Mouse (Mus musculus) hindbrain, embryonic 14.5 days (tissue): ENCODE results near the gene Ppp1r16b. TPM values are rescaled to one million over a fixed set of nuclear protein-coding genes. Genes with fewer than 3 reads are reported as not detected.

ENCODE experiments used
- ATAC-seq: fragments of 200-750 bp; cut with Nextera tagmentation; 2 replicates; pipeline ENCODE4 v1.8.0; 2017; ENCODE audit warnings: moderate number of reproducible peaks, mild to moderate bottlenecking, moderate TSS enrichment, moderate library complexity; ENCODE audit not compliant: low FRiP score
- DNase-seq: peaks from one replicate; pipeline ENCODE4 v3.0.0-alpha.2; 2015; ENCODE audit warnings: low spot score
- H3K27ac ChIP-seq: fragments of 300-500 bp; sonication (generic); 2 replicates; pipeline ENCODE4 v1.5.1; 2014; ENCODE audit warnings: mild to moderate bottlenecking, moderate library complexity
- H3K27me3 ChIP-seq: fragments of 300-500 bp; sonication (generic); 2 replicates; pipeline ENCODE4 v1.6.1; 2014; ENCODE audit warnings: mild to moderate bottlenecking, low read length, mixed read lengths; ENCODE audit not compliant: control insufficient read depth, insufficient read depth
- H3K36me3 ChIP-seq: fragments of 300-500 bp; sonication (generic); replicated peaks from 2 replicates; pipeline ENCODE4 v1.6.1; 2014; ENCODE audit not compliant: control insufficient read depth, insufficient read depth
- H3K4me1 ChIP-seq: fragments of 300-500 bp; sonication (generic); replicated peaks from 2 replicates; pipeline ENCODE4 v1.6.1; 2014; ENCODE audit warnings: antibody characterized with exemption, low read length, mixed read lengths; ENCODE audit not compliant: control insufficient read depth, insufficient read depth
- H3K4me2 ChIP-seq: fragments of 300-500 bp; sonication (generic); replicated peaks from 2 replicates; pipeline ENCODE4 v1.6.1; 2014; ENCODE audit warnings: mild to moderate bottlenecking, moderate library complexity
- H3K4me3 ChIP-seq: fragments of 300-500 bp; sonication (generic); replicated peaks from 2 replicates; pipeline ENCODE4 v1.5.1; 2014; ENCODE audit warnings: mild to moderate bottlenecking, low read length
- H3K9ac ChIP-seq: fragments of 300-500 bp; sonication (generic); 2 replicates; pipeline ENCODE4 v1.6.1; 2014
- H3K9me3 ChIP-seq: fragments of 300-500 bp; sonication (generic); 2 replicates; pipeline ENCODE4 v1.6.1; 2016; ENCODE audit warnings: low read length; ENCODE audit not compliant: control insufficient read depth
- WGBS: fragments of 180-500 bp; shearing (Covaris S2); extraction: QIAGEN DNeasy Blood & Tissue Kit; methylation state at CpG from one replicate; pipeline ENCODE4 v1.1.7; 2014; 5-methylcytosine and 5-hydroxymethylcytosine counted together
- polyA plus RNA-seq: library from polyadenylated mRNA; unstranded; fragments of >200 nt; fragmentation: Nextera tagmentation; extraction: Ambion mirVana; gene quantifications from 2 replicates; pipeline ENCODE4 v1.2.1, GENCODE M21; 2014

Gene Ppp1r16b
- polyA plus RNA-seq, 1 experiment from 2014 or later, result 20.0 TPM

DNA sequence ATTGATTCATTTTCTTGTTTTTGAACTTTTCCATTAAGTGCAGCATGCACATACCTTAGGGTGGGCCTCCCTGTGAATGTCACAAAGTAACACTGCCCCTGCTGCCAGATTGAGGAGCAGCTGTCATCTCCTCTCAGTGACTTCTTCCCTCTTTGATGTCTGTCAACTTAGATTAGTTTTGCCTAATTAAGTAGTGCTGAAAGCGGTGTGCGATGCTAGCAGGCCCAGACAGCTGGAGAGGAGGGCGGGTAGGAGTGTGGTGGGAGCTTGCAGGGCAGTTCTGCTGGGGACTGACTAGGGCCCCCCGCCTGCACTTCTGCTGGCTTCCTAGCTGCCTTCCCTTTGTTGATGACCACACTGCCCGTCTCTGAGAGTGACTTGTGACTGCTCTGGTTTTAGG, 33.3 kb upstream of the Ppp1r16b start:
- no peak overlapping the region for H3K9ac ChIP-seq
- DNase-seq, result no peak
- WGBS, result 68% methylated on average over 5 of the region's 5 CpGs

DNA sequence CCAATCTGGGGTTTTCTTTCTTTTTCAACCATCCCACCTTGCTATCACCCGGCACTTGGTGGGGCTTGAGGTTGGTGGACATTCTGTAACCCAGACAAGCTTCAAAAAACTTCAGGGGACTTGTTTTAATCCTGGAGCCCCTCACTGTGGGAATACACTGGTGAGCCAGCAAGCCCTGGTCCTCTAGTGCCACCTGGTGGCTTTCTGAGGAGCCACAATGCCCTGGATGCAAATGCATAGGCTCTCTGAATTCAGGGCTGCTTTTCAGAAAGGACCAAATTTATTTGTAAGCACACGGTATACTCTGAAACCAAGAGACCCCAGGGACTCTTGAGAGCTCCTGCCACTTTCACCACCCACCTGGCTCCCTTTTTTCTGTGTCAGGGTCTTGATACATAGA, 23.3 kb upstream of the Ppp1r16b start:
- H3K27ac ChIP-seq, result no peak overlapping the region
- H3K36me3 ChIP-seq, result peaks cover 45% of the 10 kb centered on the region
- DNase-seq (peak; percentile 88), ATAC-seq (no peak)
- no peaks in the 10 kb centered on the region for H3K27me3 ChIP-seq
- H3K4me3 ChIP-seq, result no peak overlapping the region
- H3K9ac ChIP-seq, result no peak overlapping the region
- no peaks in the 10 kb centered on the region for H3K9me3 ChIP-seq
- 20% methylated on average over 2 of the region's 2 CpGs for WGBS
- H3K4me1 ChIP-seq, result no peaks in the 10 kb centered on the region
- H3K4me2 ChIP-seq, result no peak overlapping the region

More for the DNA sequence above, 33.3 kb upstream of the Ppp1r16b start:
- peaks cover under 1% of the 10 kb centered on the region; the same call in 1 of the 2 replicates for H3K4me1 ChIP-seq
- H3K4me2 ChIP-seq, result no peak overlapping the region
- H3K27me3 ChIP-seq, result no peaks in the 10 kb centered on the region
- no peak overlapping the region for H3K27ac ChIP-seq
- peaks cover 83% of the 10 kb centered on the region for H3K36me3 ChIP-seq
- no peak overlapping the region for H3K4me3 ChIP-seq
- no peaks in the 10 kb centered on the region for H3K9me3 ChIP-seq
- no peak for ATAC-seq

DNA sequence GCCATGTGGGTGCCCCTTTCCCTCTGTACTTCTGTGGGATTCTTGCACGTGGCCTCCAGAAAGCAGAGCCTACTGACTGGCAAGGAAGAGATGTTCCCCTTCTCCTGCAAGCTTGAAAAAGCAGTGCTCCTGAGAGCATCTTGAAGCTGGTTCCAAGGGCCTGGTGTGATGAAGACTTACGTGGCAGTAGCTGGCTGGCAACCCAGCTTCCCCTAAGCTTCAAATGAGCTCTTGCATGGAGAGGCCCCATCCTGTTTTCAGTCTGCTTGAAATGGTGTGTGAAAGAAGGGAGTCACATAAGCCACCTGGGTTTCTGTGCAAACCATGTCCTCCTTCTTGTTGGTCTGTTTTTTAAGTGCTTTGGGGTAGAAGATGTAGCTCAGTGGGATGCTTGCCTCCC, 22.6 kb upstream of the Ppp1r16b start:
- 96% methylated on average over 2 of the region's 2 CpGs for WGBS
- ATAC-seq, result no peak

DNA sequence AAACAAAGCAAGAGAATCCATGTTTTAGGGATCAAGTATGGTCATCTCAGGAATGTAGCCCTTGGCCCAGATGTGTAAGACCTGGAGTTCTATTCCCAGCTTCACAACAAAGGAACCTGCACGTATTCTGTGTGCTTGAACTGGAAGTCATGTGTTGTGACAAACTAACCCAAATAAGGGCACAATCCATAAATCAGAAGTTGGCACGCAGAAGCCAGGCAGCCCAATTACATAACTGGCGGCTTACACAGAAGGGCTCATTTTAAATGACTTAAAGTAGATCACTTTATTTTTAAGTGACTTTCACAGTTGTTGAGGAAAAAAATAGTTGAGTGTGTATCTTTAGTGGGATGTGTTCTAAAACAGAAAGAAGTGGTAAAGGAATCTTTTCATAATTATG, 21.4 kb upstream of the Ppp1r16b start:
- WGBS, result 90% methylated on average over 3 of the region's 3 CpGs
- ATAC-seq, result no peak
- no peaks in the 10 kb centered on the region for H3K4me1 ChIP-seq
- no peak overlapping the region for H3K4me3 ChIP-seq
- no peaks in the 10 kb centered on the region for H3K27me3 ChIP-seq
- no peak overlapping the region for H3K27ac ChIP-seq
- H3K4me2 ChIP-seq, result no peak overlapping the region
- no peaks in the 10 kb centered on the region for H3K9me3 ChIP-seq
- no peak overlapping the region for H3K9ac ChIP-seq
- peaks cover 26% of the 10 kb centered on the region for H3K36me3 ChIP-seq
- no peak for DNase-seq

More for the DNA sequence above, 22.6 kb upstream of the Ppp1r16b start:
- H3K9me3 ChIP-seq, result no peaks in the 10 kb centered on the region
- no peaks in the 10 kb centered on the region for H3K27me3 ChIP-seq
- H3K4me3 ChIP-seq, result no peak overlapping the region
- H3K36me3 ChIP-seq, result peaks cover 38% of the 10 kb centered on the region
- no peak overlapping the region for H3K4me2 ChIP-seq
- DNase-seq, result no peak
- no peak overlapping the region for H3K27ac ChIP-seq
- no peak overlapping the region for H3K9ac ChIP-seq
- no peaks in the 10 kb centered on the region for H3K4me1 ChIP-seq

DNA sequence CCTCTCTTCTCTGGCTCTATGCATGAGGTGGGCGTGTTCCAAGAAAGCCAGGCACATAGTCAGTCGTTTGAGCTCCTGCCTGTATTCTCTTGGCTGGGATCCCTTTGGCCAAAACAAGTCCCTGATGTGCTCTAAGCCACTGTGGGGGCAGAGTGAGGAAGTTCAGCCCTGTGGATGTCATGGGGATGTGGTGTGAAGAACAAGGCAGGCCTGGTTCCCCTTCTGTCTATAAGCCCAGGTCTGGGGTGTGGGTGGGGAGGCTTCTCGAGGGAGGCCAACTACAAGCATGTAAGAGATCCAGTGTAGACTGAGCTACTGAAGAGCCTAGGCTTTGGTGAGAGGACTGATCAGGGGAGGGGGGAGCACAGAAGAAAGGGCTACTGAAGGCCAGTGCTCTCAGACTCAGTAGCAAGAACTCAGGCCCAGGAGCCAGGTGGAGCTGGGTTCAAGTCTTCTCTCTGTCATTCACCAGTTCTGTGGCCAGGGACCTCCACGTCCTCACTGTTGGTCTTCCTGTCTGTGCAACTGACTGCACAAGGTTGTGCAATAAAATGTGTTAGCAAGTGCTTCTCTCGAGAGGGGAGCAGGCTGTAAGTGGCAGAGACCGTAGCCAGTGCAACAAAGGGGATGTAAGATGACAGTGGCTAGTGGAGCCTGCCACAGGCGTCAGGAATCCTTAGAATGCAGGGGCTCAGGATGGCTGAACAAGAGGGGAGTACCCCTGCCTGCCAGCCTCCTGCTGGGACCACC, 13.9 kb upstream of the Ppp1r16b start:
- H3K27ac ChIP-seq, result no peak overlapping the region
- WGBS, result 59% methylated on average over 7 of the region's 7 CpGs
- no peaks in the 10 kb centered on the region for H3K36me3 ChIP-seq
- no peaks in the 10 kb centered on the region for H3K4me1 ChIP-seq
- no peak overlapping the region for H3K4me3 ChIP-seq
- ATAC-seq (no peak), DNase-seq (no peak)
- no peak overlapping the region for H3K4me2 ChIP-seq
- H3K27me3 ChIP-seq, result no peaks in the 10 kb centered on the region
- H3K9ac ChIP-seq, result no peak overlapping the region
- no peaks in the 10 kb centered on the region for H3K9me3 ChIP-seq

DNA sequence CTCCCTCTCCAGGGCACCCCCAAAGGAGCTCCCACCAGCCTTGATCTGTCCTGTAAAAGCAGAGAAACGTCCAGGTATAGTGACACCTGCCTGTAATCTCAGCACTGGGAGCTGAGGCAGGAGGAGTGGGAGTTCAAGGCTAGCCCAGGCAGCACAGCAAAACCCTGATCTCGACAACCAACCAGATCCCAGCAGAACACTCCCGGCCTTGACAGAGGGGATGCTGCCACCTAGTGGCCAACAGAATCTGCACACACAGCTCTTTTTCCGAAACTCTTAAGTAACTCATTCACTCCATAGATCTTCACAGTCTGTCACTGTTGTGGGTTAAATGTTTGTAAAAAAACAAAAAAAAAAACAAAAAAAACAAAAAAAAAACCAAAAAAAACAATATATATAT, 12.2 kb upstream of the Ppp1r16b start:
- no peaks in the 10 kb centered on the region for H3K4me1 ChIP-seq
- H3K4me2 ChIP-seq, result no peak overlapping the region
- H3K9ac ChIP-seq, result no peak overlapping the region
- H3K27ac ChIP-seq, result no peak overlapping the region
- H3K27me3 ChIP-seq, result no peaks in the 10 kb centered on the region
- H3K4me3 ChIP-seq, result no peak overlapping the region
- H3K9me3 ChIP-seq, result no peaks in the 10 kb centered on the region
- ATAC-seq, result peak; percentile 66; the same call in 1 of the 2 replicates
- H3K36me3 ChIP-seq, result no peaks in the 10 kb centered on the region
- 6% methylated on average over 4 of the region's 4 CpGs for WGBS
- DNase-seq, result peak; percentile 83

GRCm38 (mm10) chr2:158654717-158655116, 10.5 kb upstream of the Ppp1r16b start:
- no peak overlapping the region for H3K4me3 ChIP-seq
- no peak overlapping the region for H3K4me2 ChIP-seq
- no peaks in the 10 kb centered on the region for H3K27me3 ChIP-seq
- no peak overlapping the region for H3K9ac ChIP-seq
- H3K9me3 ChIP-seq, result no peaks in the 10 kb centered on the region
- DNase-seq, result no peak
- H3K36me3 ChIP-seq, result no peaks in the 10 kb centered on the region
- no peak for ATAC-seq
- no peak overlapping the region for H3K27ac ChIP-seq
- 86% methylated on average over 9 of the region's 9 CpGs for WGBS
- no peaks in the 10 kb centered on the region for H3K4me1 ChIP-seq

GRCm38 (mm10) chr2:158655806-158656205, 9.4 kb upstream of the Ppp1r16b start:
- no peak for DNase-seq
- H3K4me2 ChIP-seq, result no peak overlapping the region
- no peak overlapping the region for H3K27ac ChIP-seq
- no peaks in the 10 kb centered on the region for H3K9me3 ChIP-seq
- H3K4me3 ChIP-seq, result no peak overlapping the region
- ATAC-seq, result no peak
- no peaks in the 10 kb centered on the region for H3K36me3 ChIP-seq
- H3K9ac ChIP-seq, result no peak overlapping the region
- no peaks in the 10 kb centered on the region for H3K4me1 ChIP-seq
- WGBS, result 91% methylated on average over 4 of the region's 4 CpGs
- H3K27me3 ChIP-seq, result no peaks in the 10 kb centered on the region

GRCm38 (mm10) chr2:158658822-158659221, 6.4 kb upstream of the Ppp1r16b start:
- ATAC-seq (peak; percentile 40; the same call in 1 of the 2 replicates), DNase-seq (no peak)
- no peaks in the 10 kb centered on the region for H3K27me3 ChIP-seq
- no peak overlapping the region for H3K27ac ChIP-seq
- 60% methylated on average over 6 of the region's 6 CpGs for WGBS
- H3K36me3 ChIP-seq, result no peaks in the 10 kb centered on the region
- no peaks in the 10 kb centered on the region for H3K4me1 ChIP-seq
- H3K4me3 ChIP-seq, result no peak overlapping the region
- H3K4me2 ChIP-seq, result no peak overlapping the region
- H3K9me3 ChIP-seq, result no peaks in the 10 kb centered on the region
- H3K9ac ChIP-seq, result no peak overlapping the region

DNA sequence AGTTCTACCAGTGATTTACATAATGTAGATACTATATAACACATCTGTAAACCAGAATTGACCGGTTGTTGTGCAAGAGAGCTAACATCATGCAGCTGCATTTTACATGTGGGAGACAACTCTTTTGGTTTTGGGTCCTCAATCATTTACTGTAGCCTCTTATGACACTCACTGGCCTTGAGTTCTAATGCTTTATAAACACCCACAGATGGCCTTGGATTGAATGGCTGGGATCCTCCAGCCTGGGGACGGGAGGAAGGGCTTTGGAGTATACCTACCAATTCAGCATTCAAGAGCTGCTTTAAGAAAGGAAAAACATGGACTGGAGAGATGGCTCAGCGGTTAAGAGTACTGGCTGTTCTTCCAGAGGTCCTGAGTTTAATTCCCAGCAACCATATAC, 5.9 kb upstream of the Ppp1r16b start:
- WGBS, result 78% methylated on average over 3 of the region's 3 CpGs
- H3K27ac ChIP-seq, result no peak overlapping the region

More for the DNA sequence above, 5.9 kb upstream of the Ppp1r16b start:
- ATAC-seq (no peak), DNase-seq (no peak)
- H3K36me3 ChIP-seq, result no peaks in the 10 kb centered on the region
- H3K4me1 ChIP-seq, result no peaks in the 10 kb centered on the region
- H3K4me3 ChIP-seq, result no peak overlapping the region
- H3K9me3 ChIP-seq, result no peaks in the 10 kb centered on the region
- H3K4me2 ChIP-seq, result no peak overlapping the region
- H3K27me3 ChIP-seq, result no peaks in the 10 kb centered on the region
- no peak overlapping the region for H3K9ac ChIP-seq
